Mouse (Mus musculus) bone marrow macrophage, adult 2 months (primary cell): ENCODE results near the gene 4931406P16Rik.

ENCODE experiments used
- CTCF ChIP-seq: IDR thresholded peaks from 2 replicates; pipeline ENCODE4 v1.5.1; 2012; ENCODE audit warnings: low read depth, mild to moderate bottlenecking, low read length, moderate library complexity
- POLR2A ChIP-seq: IDR thresholded peaks from 2 replicates; pipeline ENCODE4 v1.6.1; 2012; ENCODE audit warnings: mild to moderate bottlenecking, low read depth, low read length, borderline replicate concordance

DNA sequence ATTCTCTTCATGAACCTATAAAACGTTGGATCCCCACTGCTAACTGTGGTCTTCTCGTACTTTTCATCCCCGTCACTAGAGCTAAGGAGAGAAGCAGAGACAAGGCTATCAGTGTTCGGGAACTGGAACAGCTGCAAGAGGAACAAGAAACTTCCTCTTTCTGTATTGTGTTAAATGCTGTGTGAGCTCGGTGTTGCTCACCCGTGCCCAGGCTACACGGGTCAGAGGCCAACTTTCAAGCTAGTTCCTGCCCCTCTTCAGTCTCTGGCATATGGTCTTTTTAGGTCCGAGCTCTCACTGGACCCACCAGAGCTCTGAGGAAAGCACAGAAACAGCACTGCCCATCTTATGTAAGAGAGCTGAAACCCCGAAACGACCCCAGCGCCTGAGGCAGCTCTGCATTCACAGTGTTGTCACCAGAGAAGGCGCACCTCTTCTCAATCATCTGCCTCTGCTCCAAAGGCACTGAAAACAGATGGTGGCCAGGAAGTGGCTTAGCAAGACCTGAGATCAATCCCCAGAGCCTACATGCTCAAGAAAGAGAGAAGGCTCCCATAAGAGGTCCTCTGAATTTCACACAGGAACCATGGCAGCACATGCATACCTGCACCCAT is 123.9 kb downstream of the 4931406P16Rik start:
- TF ChIP-seq POLR2A = no peak
- no peak for TF ChIP-seq CTCF
